Mouse (Mus musculus) midbrain, embryonic 11.5 days (tissue): ENCODE data around the gene Zfp335. TPM values are rescaled to one million over a fixed set of nuclear protein-coding genes. Genes with fewer than 3 reads are reported as not detected.

Experiments
- ATAC-seq: fragments of 200-750 bp; cut with Nextera tagmentation; 2 replicates; pipeline ENCODE4 v1.8.0; 2017; ENCODE audit warnings: moderate TSS enrichment, moderate library complexity; ENCODE audit not compliant: low FRiP score
- DNase-seq: peaks from one replicate; pipeline ENCODE4 v3.0.0; 2015; ENCODE audit warnings: low spot score; ENCODE audit errors: missing footprints
- H3K27ac ChIP-seq: fragments of 300-500 bp; sonication (generic); 2 replicates; pipeline ENCODE4 v1.5.1; 2014; ENCODE audit warnings: low read depth, low read length
- H3K27me3 ChIP-seq: fragments of 300-500 bp; sonication (generic); 2 replicates; pipeline ENCODE4 v1.6.1; 2014; ENCODE audit warnings: mild to moderate bottlenecking, low read length, moderate library complexity, mixed read lengths; ENCODE audit not compliant: control insufficient read depth, insufficient read depth
- H3K36me3 ChIP-seq: fragments of 300-500 bp; sonication (generic); 2 replicates; pipeline ENCODE4 v1.6.1; 2014; ENCODE audit warnings: mild to moderate bottlenecking, low read length, moderate library complexity, mixed read lengths; ENCODE audit not compliant: control insufficient read depth, insufficient read depth
- H3K4me1 ChIP-seq: fragments of 300-500 bp; sonication (generic); 2 replicates; pipeline ENCODE4 v1.6.1; 2014; ENCODE audit warnings: low read length; ENCODE audit not compliant: control insufficient read depth, insufficient read depth
- H3K4me2 ChIP-seq: fragments of 300-500 bp; sonication (generic); 2 replicates; pipeline ENCODE4 v1.6.1; 2014; ENCODE audit warnings: mild to moderate bottlenecking, moderate library complexity
- H3K4me3 ChIP-seq: fragments of 300-500 bp; sonication (generic); 2 replicates; pipeline ENCODE4 v1.5.1; 2014; ENCODE audit warnings: low read depth, low read length
- H3K9ac ChIP-seq: fragments of 300-500 bp; sonication (generic); 2 replicates; pipeline ENCODE4 v1.6.1; 2014; ENCODE audit warnings: low read length
- H3K9me3 ChIP-seq: fragments of 300-500 bp; sonication (generic); 2 replicates; pipeline ENCODE4 v1.6.1; 2016; ENCODE audit warnings: low read length; ENCODE audit not compliant: control insufficient read depth
- WGBS: fragments of 180-500 bp; shearing (Covaris S2); extraction: QIAGEN DNeasy Blood & Tissue Kit; methylation state at CpG from one replicate; pipeline ENCODE4 v1.1.7; 2014; 5-methylcytosine and 5-hydroxymethylcytosine counted together
- polyA plus RNA-seq: library from polyadenylated mRNA; unstranded; fragments of >200 nt; fragmentation: Nextera tagmentation; extraction: Ambion mirVana; gene quantifications from 2 replicates; pipeline ENCODE4 v1.2.1, GENCODE M21; 2014

Zfp335 gene
- polyA plus RNA-seq, 1 experiment from 2014 or later: 8.8 TPM

- H3K4me2 ChIP-seq: no peak overlapping the region
- no peak overlapping the region for H3K27ac ChIP-seq
- H3K36me3 ChIP-seq: no peaks in the 10 kb centered on the region
- peaks cover 24% of the 10 kb centered on the region for H3K27me3 ChIP-seq
- peaks cover 15% of the 10 kb centered on the region for H3K4me1 ChIP-seq
- no peak for ATAC-seq
- H3K9me3 ChIP-seq: no peaks in the 10 kb centered on the region
- no peak overlapping the region for H3K4me3 ChIP-seq
- no peak for DNase-seq
- no peak overlapping the region for H3K9ac ChIP-seq
- WGBS: 81% methylated on average over 4 of the region's 4 CpGs
Observed at GRCm38 (mm10) chr2:164935991-164936390, 24.4 kb upstream of the Zfp335 start.

DNA sequence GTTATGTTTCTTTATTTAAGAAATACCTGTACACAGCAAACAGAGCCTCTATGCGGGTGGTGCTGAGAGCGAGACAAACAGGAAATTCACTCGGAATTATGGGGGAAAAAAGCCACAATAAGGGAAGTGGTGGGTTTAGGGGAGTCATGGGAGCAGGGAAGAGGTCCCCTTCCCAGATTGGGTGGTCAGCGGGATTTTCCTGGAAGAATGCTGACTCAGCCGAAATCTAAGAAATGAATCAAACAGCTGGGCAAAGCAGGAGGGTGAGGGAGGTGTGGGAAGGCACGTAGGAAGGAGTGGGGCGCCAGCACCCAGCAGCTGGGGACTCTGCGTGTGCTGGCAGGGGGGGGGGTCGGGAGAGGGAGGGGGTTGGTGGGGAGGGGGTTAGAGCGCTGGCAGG is 22.0 kb upstream of the Zfp335 start:
- Histone ChIP-seq H3K36me3 (no peaks in the 10 kb centered on the region), H3K4me3 (no peak overlapping the region), H3K27me3 (peaks cover 9% of the 10 kb centered on the region), H3K9me3 (no peaks in the 10 kb centered on the region), H3K4me1 (peaks cover 3% of the 10 kb centered on the region; the same call in 1 of the 2 replicates), H3K4me2 (no peak overlapping the region), H3K27ac (no peak overlapping the region), H3K9ac (no peak overlapping the region)
- DNase-seq (no peak), ATAC-seq (no peak)
- WGBS: 55% methylated on average over 9 of the region's 10 CpGs

- H3K27me3 ChIP-seq: no peaks in the 10 kb centered on the region; the same call in 1 of the 2 replicates
- 66% methylated on average over 11 of the region's 11 CpGs for WGBS
- H3K9me3 ChIP-seq: no peaks in the 10 kb centered on the region
- no peaks in the 10 kb centered on the region for H3K4me1 ChIP-seq
- H3K9ac ChIP-seq: no peak overlapping the region
- ATAC-seq: no peak
- no peak for DNase-seq
- H3K4me3 ChIP-seq: no peak overlapping the region
- H3K36me3 ChIP-seq: no peaks in the 10 kb centered on the region
- H3K4me2 ChIP-seq: no peak overlapping the region
- H3K27ac ChIP-seq: no peak overlapping the region
Observed at GRCm38 (mm10) chr2:164930706-164931581, 19.4 kb upstream of the Zfp335 start.

DNA sequence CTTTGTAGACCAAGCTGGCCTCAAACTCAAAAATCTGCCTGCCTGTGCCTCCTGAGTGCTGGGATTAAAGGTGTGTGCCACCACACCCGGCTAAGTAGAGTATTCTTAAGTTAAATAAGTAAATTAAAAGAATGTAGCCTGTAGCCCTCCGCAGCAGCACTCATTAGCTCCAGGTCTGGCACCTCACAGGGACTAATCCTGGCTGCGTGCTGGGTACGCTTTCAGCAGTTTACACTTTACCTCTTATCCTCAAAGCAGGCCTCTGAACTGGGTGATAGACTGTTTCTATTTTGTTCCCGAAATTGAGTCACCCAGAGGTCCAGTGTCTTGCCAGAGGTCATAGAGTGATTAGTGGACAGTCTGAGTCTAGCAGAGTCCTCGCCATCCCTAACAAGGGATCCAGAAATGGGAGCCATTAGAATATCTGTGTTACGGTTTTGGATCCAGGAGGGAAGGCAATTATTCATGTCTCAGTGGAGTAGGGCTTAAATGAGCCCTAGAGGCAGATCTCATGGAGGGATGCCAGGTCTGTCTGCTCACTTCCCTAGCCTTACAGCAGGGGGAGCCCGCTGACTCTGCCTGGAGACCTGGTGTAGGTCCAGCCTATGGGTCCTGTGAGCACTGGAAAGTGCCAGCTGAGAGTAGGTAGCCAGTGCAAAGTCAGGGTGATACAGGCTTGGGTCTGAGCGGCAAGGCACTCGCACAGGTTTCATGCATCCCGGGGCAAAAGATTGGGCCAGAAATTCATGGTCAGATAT is 12.7 kb upstream of the Zfp335 start:
- H3K27ac ChIP-seq: no peak overlapping the region
- no peak overlapping the region for H3K4me2 ChIP-seq
- peaks cover 5% of the 10 kb centered on the region for H3K4me1 ChIP-seq
- no peaks in the 10 kb centered on the region for H3K9me3 ChIP-seq
- no peak overlapping the region for H3K4me3 ChIP-seq
- 39% methylated on average over 11 of the region's 11 CpGs for WGBS
- H3K9ac ChIP-seq: no peak overlapping the region
- ATAC-seq: peak; percentile 68
- H3K27me3 ChIP-seq: no peaks in the 10 kb centered on the region
- peak; percentile 93 for DNase-seq
- H3K36me3 ChIP-seq: peaks cover 4% of the 10 kb centered on the region; the same call in 1 of the 2 replicates

DNA sequence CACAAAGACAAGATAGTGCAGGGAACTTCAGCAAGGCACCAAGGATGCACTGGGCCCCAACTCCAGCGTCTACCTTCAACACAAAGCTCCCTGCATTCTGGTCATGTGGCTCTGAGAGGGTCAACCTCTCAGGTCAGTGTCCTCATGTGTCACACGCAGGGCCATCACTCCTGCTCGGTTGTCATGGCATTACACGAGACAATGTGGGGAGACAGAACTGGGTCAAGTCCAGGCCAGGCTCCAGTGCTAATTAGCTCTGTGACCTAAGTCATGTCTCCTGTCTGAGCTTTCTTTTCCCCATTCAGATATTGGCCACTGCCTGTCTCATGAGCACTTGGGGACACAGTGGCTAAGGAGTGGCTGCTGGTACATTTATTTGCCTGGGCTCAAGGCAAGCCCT is 11.7 kb upstream of the Zfp335 start:
- Histone ChIP-seq H3K36me3 (peaks cover 4% of the 10 kb centered on the region; the same call in 1 of the 2 replicates), H3K9ac (no peak overlapping the region), H3K4me1 (peaks cover 5% of the 10 kb centered on the region), H3K4me2 (no peak overlapping the region), H3K4me3 (no peak overlapping the region), H3K27me3 (no peaks in the 10 kb centered on the region), H3K27ac (no peak overlapping the region), H3K9me3 (no peaks in the 10 kb centered on the region)
- WGBS: 65% methylated on average over 4 of the region's 4 CpGs
- ATAC-seq (no peak), DNase-seq (no peak)

GRCm38 (mm10) chr2:164921984-164922383 is 10.4 kb upstream of the Zfp335 start:
- WGBS: 65% methylated on average over 7 of the region's 7 CpGs
- no peak overlapping the region for H3K4me2 ChIP-seq
- H3K4me1 ChIP-seq: peaks cover 5% of the 10 kb centered on the region
- no peaks in the 10 kb centered on the region for H3K9me3 ChIP-seq
- no peak overlapping the region; the same call in 1 of the 2 replicates for H3K9ac ChIP-seq
- H3K36me3 ChIP-seq: peaks cover 4% of the 10 kb centered on the region; the same call in 1 of the 2 replicates
- ATAC-seq: 0 out of 2 replicates have a peak, but pooled peaks have one; percentile 55
- H3K27me3 ChIP-seq: no peaks in the 10 kb centered on the region
- no peak for DNase-seq
- no peak overlapping the region for H3K4me3 ChIP-seq
- no peak overlapping the region for H3K27ac ChIP-seq

DNA sequence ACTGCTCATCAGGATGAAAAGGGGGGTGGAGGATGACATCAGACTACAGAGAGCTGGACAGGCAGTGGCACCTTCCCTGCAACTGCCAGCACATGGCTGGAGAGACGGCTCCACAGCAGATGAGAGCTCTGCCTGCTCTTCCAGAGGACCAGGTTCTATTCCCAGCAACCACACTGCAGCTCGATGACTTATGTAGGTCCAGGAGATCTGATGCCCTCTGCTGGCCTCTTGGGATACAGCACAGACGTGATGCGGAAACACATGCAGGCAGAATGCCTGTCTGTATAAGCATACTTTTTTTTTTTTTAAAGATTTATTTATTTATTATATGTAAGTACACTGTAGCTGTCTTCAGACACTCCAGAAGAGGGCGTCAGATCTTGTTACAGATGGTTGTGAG is 6.8 kb upstream of the Zfp335 start:
- ATAC-seq: no peak
- Histone ChIP-seq H3K27ac (no peak overlapping the region), H3K27me3 (no peaks in the 10 kb centered on the region), H3K9ac (no peak overlapping the region), H3K4me1 (peaks cover 5% of the 10 kb centered on the region), H3K36me3 (peaks cover 4% of the 10 kb centered on the region; the same call in 1 of the 2 replicates), H3K4me3 (no peak overlapping the region), H3K9me3 (no peaks in the 10 kb centered on the region), H3K4me2 (no peak overlapping the region)
- 64% methylated on average over 4 of the region's 5 CpGs for WGBS
- DNase-seq: no peak

DNA sequence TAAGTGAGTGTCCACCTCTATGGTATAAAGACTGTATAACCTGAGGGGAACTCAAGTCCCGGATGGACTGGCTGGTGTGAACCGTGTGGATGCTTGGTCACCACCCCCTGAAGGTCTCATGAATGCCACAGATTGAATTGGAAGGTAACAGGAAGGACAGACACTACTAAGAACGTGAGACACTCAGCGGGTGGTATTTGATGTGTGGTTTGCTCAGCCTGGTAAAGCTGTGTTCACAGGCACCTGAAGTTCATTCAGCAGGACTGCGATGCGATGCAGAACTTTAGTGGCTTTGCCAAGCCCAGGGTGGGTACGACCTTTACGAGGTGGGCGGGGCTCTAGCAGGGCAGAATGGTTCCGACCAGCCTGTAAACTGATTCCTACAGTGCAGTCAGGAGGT is 5.8 kb upstream of the Zfp335 start:
- no peaks in the 10 kb centered on the region for H3K9me3 ChIP-seq
- WGBS: 73% methylated on average over 10 of the region's 10 CpGs
- H3K4me2 ChIP-seq: no peak overlapping the region
- DNase-seq (no peak), ATAC-seq (no peak)
- H3K9ac ChIP-seq: no peak overlapping the region
- peaks cover 4% of the 10 kb centered on the region; the same call in 1 of the 2 replicates for H3K36me3 ChIP-seq
- no peak overlapping the region for H3K27ac ChIP-seq
- H3K4me1 ChIP-seq: peaks cover 5% of the 10 kb centered on the region
- no peaks in the 10 kb centered on the region for H3K27me3 ChIP-seq
- no peak overlapping the region for H3K4me3 ChIP-seq

GRCm38 (mm10) chr2:164916820-164917219 is 5.3 kb upstream of the Zfp335 start:
- Histone ChIP-seq H3K4me2 (no peak overlapping the region), H3K9ac (no peak overlapping the region), H3K9me3 (no peaks in the 10 kb centered on the region), H3K4me1 (peaks cover 5% of the 10 kb centered on the region), H3K36me3 (peaks cover 4% of the 10 kb centered on the region; the same call in 1 of the 2 replicates), H3K27me3 (no peaks in the 10 kb centered on the region), H3K4me3 (no peak overlapping the region), H3K27ac (no peak overlapping the region)
- ATAC-seq (no peak), DNase-seq (no peak)
- WGBS: 79% methylated on average over 5 of the region's 5 CpGs
